Mouse (Mus musculus) heart, embryonic 16.5 days (tissue): ENCODE data around the gene Gpr158. TPM values are rescaled to one million over a fixed set of nuclear protein-coding genes. Genes with fewer than 3 reads are reported as not detected.

Experiments
- ATAC-seq: fragments of 200-750 bp; cut with Nextera tagmentation; replicated peaks from 2 replicates; pipeline ENCODE4 v1.8.0; 2017; ENCODE audit warnings: moderate number of reproducible peaks; ENCODE audit not compliant: insufficient read depth, low FRiP score; ENCODE audit errors: extremely low read depth
- H3K27ac ChIP-seq: fragments of 300-500 bp; sonication (generic); 2 replicates; pipeline ENCODE4 v1.5.1; 2014; ENCODE audit warnings: mild to moderate bottlenecking, low read length, control low read depth, moderate library complexity
- H3K27me3 ChIP-seq: fragments of 300-500 bp; sonication (generic); 2 replicates; pipeline ENCODE4 v1.6.1; 2014; ENCODE audit warnings: low read length, mixed read lengths; ENCODE audit not compliant: control insufficient read depth, insufficient read depth
- H3K36me3 ChIP-seq: fragments of 300-500 bp; sonication (generic); 2 replicates; pipeline ENCODE4 v1.6.1; 2014; ENCODE audit not compliant: control insufficient read depth, insufficient read depth
- H3K4me1 ChIP-seq: fragments of 300-500 bp; sonication (generic); 2 replicates; pipeline ENCODE4 v1.6.1; 2014; ENCODE audit warnings: low read length, mixed read lengths; ENCODE audit not compliant: control insufficient read depth, insufficient read depth
- H3K4me2 ChIP-seq: fragments of 300-500 bp; sonication (generic); 2 replicates; pipeline ENCODE4 v1.6.1; 2014; ENCODE audit warnings: low read depth, mild to moderate bottlenecking, control low read depth, low read length
- H3K4me3 ChIP-seq: fragments of 300-500 bp; sonication (generic); 2 replicates; pipeline ENCODE4 v1.5.1; 2014; ENCODE audit warnings: mild to moderate bottlenecking, control low read depth, low read length
- H3K9ac ChIP-seq: fragments of 300-500 bp; sonication (generic); 2 replicates; pipeline ENCODE4 v1.6.1; 2014; ENCODE audit warnings: low read length, control low read depth
- H3K9me3 ChIP-seq: fragments of 300-500 bp; sonication (generic); replicated peaks from 2 replicates; pipeline ENCODE4 v1.6.1; 2016; ENCODE audit warnings: low read length; ENCODE audit not compliant: control insufficient read depth
- WGBS: fragments of 180-500 bp; shearing (Covaris S2); extraction: QIAGEN DNeasy Blood & Tissue Kit; methylation state at CpG from one replicate; pipeline ENCODE4 v1.1.7; 2014; 5-methylcytosine and 5-hydroxymethylcytosine counted together
- polyA plus RNA-seq: library from polyadenylated mRNA; unstranded; fragments of >200 nt; fragmentation: Nextera tagmentation; extraction: Ambion mirVana; gene quantifications from 2 replicates; pipeline ENCODE4 v1.2.1, GENCODE M21; 2015

The Gpr158 gene
- polyA plus RNA-seq, 1 experiment from 2014 or later = 0.03 TPM

GRCm38 (mm10) chr2:21810431-21810830 lies 443.1 kb downstream of the Gpr158 start:
- no peak overlapping the region for H3K4me3 ChIP-seq
- H3K36me3 ChIP-seq = no peaks in the 10 kb centered on the region
- H3K9ac ChIP-seq = no peak overlapping the region
- 78% methylated on average over 4 of the region's 4 CpGs for WGBS
- no peaks in the 10 kb centered on the region for H3K9me3 ChIP-seq
- H3K27ac ChIP-seq = no peak overlapping the region
- no peak overlapping the region for H3K4me2 ChIP-seq
- no peak for ATAC-seq
- no peaks in the 10 kb centered on the region for H3K27me3 ChIP-seq
- no peaks in the 10 kb centered on the region for H3K4me1 ChIP-seq

DNA sequence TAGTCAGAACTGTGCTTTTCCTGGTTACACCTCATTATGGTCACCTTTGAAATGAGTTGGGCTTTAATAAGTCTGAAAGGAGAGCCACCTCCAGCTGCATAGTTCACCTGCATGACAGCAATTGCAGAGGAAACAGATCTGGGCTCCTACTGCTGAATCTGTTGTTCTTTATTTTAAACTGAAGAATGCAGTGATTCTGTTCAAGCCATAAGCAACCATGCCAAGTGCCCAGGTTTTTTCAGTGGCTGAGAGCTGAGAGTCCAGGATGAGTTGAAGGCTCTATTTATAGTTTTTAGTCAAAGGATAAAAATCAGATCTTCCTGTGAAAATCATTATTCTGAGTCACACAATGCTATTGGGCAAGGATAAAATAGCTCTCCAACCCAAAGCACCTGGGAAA lies 496.7 kb downstream of the Gpr158 start:
- Histone ChIP-seq H3K36me3 (no peaks in the 10 kb centered on the region), H3K9me3 (no peaks in the 10 kb centered on the region), H3K9ac (no peak overlapping the region), H3K4me3 (no peak overlapping the region), H3K27me3 (no peaks in the 10 kb centered on the region), H3K27ac (no peak overlapping the region), H3K4me1 (no peaks in the 10 kb centered on the region), H3K4me2 (no peak overlapping the region)
- no peak for ATAC-seq

Other genes starting within 250 kb of the Gpr158 start
- 2.0 and 2.2 TPM in 2 replicates for gene Enkur, start 162.2 kb upstream of the Gpr158 start, polyA plus RNA-seq
- 5.7 and 6.5 TPM in 2 replicates for gene Thnsl1, start 161.8 kb upstream of the Gpr158 start, polyA plus RNA-seq